Mouse (Mus musculus): ENCODE measurements around the gene Icos.

Gene Icos

DNA sequence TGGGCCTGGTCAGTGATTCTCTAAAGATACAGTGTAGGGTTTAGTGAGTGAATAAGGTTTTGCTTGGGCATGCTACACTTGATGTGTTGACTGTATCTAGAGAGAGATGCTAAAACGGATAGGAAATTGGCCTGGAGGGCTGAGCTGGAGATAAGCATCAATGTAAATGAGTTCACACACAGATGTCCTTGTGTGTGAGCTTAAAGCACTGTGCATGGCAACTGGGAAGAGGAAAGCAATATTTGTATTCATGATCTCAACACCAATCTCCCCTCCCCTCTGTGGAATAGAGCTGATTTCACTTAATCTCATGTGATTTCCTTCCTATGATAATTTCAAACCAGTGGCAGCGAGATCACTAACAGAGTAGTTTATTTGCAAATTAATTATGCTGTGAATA is 7.3 kb downstream of the Icos start:
- Histone ChIP-seq H3K27me3 (ENCODE audit: control insufficient read depth, insufficient read depth, low read length, poor library complexity, severe bottlenecking) (no peaks in the 10 kb centered on the region), H3K36me3 (ENCODE audit: control insufficient read depth, insufficient read depth, low read length, poor library complexity, severe bottlenecking) (no peaks in the 10 kb centered on the region)
- DNase-seq (ENCODE audit: low read depth, low spot score): no peak

DNA sequence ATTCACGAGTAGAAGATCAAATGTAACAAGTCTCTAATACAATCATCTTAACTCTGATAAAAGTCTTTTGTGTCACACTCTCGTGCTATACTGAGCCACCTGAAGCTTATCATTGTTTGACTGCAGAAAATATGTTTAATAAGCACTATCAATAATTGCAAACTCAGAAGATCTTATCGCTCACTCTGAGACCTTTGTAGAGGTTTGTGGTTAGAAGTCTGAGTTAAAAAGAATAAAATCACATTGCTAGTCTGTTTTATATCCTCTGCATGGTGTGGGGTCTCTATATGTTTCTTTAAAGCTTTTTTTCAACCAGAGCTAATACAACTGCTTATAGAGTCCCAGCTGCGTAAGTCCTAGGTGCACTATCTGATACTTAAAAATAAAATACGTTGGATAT is 8.4 kb downstream of the Icos start:
- Histone ChIP-seq H3K27me3 (ENCODE audit: control insufficient read depth, insufficient read depth, low read length, poor library complexity, severe bottlenecking) (no peaks in the 10 kb centered on the region), H3K36me3 (ENCODE audit: control insufficient read depth, insufficient read depth, low read length, poor library complexity, severe bottlenecking) (no peaks in the 10 kb centered on the region)
- DNase-seq (ENCODE audit: low read depth, low spot score): no peak

DNA sequence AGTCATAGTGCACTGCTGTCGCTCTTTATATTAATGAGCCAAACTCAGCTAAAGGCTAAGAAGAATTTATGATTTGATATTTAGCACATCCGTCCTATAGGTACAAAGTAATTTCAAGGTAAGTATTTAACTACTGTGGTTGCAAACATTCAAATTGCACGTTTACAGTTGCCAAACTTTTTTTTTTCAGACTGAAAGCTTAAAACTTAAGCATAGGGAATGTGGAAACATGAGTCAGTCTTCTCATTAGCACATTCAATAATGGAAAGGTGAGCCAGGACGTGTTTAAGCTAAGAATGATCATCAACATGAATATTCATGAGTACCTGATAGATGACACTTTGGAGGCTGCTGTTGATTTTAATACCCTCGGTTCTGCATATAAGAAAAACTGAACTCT is 11.4 kb downstream of the Icos start:
- Histone ChIP-seq H3K27me3 (ENCODE audit: control insufficient read depth, insufficient read depth, low read length, poor library complexity, severe bottlenecking) (no peaks in the 10 kb centered on the region), H3K36me3 (ENCODE audit: control insufficient read depth, insufficient read depth, low read length, poor library complexity, severe bottlenecking) (no peaks in the 10 kb centered on the region)
- DNase-seq (ENCODE audit: low read depth, low spot score): no peak

DNA sequence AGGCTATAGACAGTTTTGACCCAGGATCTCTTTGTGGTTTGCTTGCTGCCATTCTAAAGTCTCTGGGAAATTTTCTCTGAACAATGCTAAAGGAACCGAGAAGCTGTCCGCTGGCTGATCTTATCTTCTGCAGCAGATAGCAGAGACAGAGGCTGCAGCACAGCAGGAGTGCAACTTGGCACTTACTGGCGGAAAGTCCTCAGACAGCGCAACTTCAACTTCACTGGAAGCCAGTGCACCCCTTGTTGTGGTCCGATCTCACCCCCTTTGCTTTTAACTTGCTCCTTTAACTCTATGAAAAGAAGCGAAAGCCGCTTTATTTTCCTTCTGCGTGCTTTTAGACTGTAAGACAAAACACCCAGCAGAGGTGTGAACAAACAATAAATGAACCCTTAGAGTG is 12.6 kb downstream of the Icos start:
- no peak for DNase-seq (ENCODE audit: low read depth, low spot score)
- Histone ChIP-seq H3K27me3 (ENCODE audit: control insufficient read depth, insufficient read depth, low read length, poor library complexity, severe bottlenecking) (no peaks in the 10 kb centered on the region), H3K36me3 (ENCODE audit: control insufficient read depth, insufficient read depth, low read length, poor library complexity, severe bottlenecking) (no peaks in the 10 kb centered on the region)

DNA sequence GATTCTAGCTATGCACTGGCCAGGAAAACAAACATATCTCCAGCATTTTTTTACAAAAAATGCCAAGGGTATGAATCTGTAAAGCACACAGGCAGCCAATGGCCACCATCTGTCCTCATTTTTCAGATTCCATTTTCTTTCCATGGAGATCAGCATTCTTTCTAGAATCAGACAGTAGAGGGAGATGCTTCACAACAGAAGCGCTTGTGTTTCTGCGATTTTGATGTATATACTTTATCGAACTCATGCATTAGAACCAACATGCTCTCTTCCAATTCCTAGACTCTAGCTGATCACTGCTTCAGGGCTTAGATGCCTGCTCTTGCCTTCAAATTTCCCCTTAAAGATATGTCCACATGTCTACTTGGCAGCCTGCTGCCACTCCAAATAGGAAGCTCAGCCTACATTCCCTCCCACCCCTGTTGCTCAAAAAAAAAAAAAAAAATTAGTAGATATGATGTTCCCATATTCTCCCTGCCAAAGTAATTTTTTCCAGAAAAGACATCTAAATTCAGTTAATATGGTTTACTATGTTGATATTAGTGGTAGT is 20.4 kb downstream of the Icos start:
- DNase-seq (ENCODE audit: low read depth, low spot score): no peak
- Histone ChIP-seq H3K36me3 (ENCODE audit: control insufficient read depth, insufficient read depth, low read length, poor library complexity, severe bottlenecking) (no peaks in the 10 kb centered on the region), H3K27me3 (ENCODE audit: control insufficient read depth, insufficient read depth, low read length, poor library complexity, severe bottlenecking) (no peaks in the 10 kb centered on the region)

DNA sequence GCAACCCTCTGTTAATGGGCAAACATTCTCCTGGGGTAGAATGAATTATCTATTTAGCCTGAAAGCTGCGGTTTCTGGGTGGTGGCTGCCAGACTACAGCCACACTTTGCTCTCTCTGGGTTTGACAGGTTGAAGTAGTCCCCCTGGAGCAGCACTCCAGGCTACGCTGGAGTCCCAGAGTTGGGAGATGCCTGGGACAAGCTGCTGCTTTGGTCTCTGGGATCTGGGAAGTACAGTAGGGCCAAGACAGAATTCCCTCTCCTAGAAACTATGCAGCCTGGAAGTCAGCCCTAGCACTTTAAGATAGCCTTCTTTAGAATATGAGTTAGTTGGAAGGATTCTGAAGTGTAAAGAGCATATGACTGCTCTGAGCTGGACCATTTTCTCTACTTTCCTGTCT is 21.0 kb downstream of the Icos start:
- no peak for DNase-seq (ENCODE audit: low read depth, low spot score)
- Histone ChIP-seq H3K27me3 (ENCODE audit: control insufficient read depth, insufficient read depth, low read length, poor library complexity, severe bottlenecking) (no peaks in the 10 kb centered on the region), H3K36me3 (ENCODE audit: control insufficient read depth, insufficient read depth, low read length, poor library complexity, severe bottlenecking) (no peaks in the 10 kb centered on the region)

DNA sequence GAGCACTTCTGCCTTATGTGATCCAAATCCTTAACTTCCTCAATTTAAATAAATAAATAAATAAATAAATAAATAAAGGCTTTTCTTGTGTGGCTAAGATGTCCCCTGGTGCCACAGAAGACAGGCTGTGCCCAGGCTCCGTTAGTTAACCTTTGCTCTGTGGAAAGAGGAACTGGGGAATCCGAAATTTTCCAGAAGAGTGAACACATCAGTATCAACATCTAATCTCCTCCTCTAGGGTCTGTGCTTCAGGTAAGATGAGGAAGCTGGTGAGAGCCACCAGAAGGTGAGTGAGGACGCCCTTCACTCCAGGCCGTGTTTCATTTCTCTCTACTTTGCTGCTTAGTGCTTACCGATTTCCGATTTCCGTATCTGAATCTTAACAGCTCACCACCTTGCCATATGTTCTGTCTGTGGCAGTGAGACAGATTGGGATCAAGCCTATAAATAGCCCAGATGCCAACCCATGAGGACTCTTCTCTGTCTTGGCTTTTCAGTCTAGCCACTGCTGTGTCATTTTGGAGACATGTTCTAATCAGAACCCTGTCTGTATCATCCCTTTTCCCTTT is 24.1 kb downstream of the Icos start:
- Histone ChIP-seq H3K36me3 (ENCODE audit: control insufficient read depth, insufficient read depth, low read length, poor library complexity, severe bottlenecking) (no peaks in the 10 kb centered on the region), H3K27me3 (ENCODE audit: control insufficient read depth, insufficient read depth, low read length, poor library complexity, severe bottlenecking) (no peaks in the 10 kb centered on the region)
- peak; percentile 53 for DNase-seq (ENCODE audit: low read depth, low spot score)

DNA sequence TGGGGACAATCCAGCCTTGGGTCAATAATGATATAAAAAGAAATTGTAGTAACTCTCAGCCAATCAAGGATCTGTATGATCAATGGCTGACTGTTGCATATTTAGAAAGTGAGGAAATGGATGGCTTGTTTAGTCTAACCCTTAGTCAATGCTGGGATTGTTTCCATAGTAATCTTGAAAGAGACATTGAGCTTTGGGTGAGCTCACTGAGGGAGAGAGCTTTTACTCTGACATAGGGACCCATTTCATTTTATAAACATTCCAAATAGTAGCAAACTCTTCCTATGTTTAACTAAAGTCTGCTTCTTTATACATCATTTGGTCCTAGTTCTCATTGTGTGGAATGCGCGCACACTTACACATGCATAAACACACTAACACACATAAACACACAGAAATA is 28.5 kb downstream of the Icos start:
- no peak for DNase-seq (ENCODE audit: low read depth, low spot score)
- Histone ChIP-seq H3K36me3 (ENCODE audit: control insufficient read depth, insufficient read depth, low read length, poor library complexity, severe bottlenecking) (no peaks in the 10 kb centered on the region), H3K27me3 (ENCODE audit: control insufficient read depth, insufficient read depth, low read length, poor library complexity, severe bottlenecking) (no peaks in the 10 kb centered on the region)

DNA sequence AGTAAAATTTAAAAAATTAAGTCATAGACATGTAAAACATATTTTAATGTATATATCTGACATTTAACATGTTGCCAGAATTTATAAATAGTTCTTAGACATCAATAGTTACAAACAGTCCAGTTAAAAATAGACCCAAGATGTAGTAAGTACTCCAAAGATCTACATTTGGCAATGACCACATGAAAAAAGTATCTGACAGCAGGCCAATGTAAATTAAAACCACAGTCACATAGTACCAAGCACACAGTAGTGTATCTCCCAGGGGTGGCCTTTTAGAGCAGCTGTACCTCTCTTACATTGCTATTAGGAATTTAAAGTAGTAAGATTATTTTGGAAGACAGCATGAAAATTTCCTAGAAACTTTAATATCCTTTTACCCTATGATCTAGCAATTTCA is 29.8 kb downstream of the Icos start:
- no peak for DNase-seq (ENCODE audit: low read depth, low spot score)
- no peaks in the 10 kb centered on the region for H3K27me3 ChIP-seq (ENCODE audit: control insufficient read depth, insufficient read depth, low read length, poor library complexity, severe bottlenecking)
- H3K36me3 ChIP-seq (ENCODE audit: control insufficient read depth, insufficient read depth, low read length, poor library complexity, severe bottlenecking): no peaks in the 10 kb centered on the region

DNA sequence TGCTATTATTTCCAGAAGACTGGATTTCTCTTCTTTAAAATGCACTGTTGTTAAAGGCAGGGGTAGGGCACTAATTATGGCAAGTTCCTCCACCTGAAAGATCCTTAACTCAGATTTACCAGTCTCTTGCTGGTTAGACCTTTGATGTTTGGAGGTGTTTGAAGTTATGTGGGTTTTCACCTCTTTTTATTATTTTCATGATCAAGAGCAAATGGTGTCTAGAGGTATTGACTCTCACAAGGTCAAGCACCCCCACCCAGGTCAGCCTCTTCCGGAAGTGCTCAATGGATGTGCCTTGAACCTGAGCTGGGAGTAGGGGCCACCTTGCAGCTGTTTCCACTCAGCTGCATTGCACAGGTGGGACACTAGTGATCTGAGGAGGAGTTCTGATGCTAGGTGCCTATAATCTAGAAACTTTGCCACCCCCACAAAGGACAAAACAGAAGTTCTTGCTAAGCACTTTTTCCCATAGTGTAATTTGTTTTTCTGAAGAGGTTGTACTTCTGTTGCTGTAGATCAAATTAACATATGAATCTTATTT is 38.9 kb downstream of the Icos start:
- no peak for DNase-seq (ENCODE audit: low read depth, low spot score)
- Histone ChIP-seq H3K27me3 (ENCODE audit: control insufficient read depth, insufficient read depth, low read length, poor library complexity, severe bottlenecking) (no peaks in the 10 kb centered on the region), H3K36me3 (ENCODE audit: control insufficient read depth, insufficient read depth, low read length, poor library complexity, severe bottlenecking) (no peaks in the 10 kb centered on the region)

DNA sequence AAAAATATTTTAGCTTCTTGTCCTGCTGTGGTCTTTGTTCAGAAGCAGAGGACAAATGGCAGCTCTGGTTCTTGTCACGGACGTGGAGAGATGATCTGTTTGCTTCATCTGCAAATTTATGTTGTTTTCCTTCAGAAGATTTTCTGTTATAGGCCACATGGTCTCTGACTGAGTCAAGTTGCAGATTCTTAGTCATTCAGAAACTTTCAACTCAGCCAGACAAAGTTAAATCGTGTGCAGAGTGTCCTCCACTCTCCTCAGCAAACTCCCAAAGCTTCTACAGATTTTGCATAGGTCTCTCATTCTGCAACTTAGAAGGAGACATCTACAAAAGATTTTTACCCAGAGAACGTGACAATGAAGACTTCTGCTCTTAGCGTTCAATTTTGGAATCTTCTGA is 49.0 kb downstream of the Icos start:
- no peak for DNase-seq (ENCODE audit: low read depth, low spot score)
- Histone ChIP-seq H3K27me3 (ENCODE audit: control insufficient read depth, insufficient read depth, low read length, poor library complexity, severe bottlenecking) (0 out of 2 replicates have a peak, but pooled peaks cover 2% of the 10 kb centered on the region), H3K36me3 (ENCODE audit: control insufficient read depth, insufficient read depth, low read length, poor library complexity, severe bottlenecking) (no peaks in the 10 kb centered on the region)

DNA sequence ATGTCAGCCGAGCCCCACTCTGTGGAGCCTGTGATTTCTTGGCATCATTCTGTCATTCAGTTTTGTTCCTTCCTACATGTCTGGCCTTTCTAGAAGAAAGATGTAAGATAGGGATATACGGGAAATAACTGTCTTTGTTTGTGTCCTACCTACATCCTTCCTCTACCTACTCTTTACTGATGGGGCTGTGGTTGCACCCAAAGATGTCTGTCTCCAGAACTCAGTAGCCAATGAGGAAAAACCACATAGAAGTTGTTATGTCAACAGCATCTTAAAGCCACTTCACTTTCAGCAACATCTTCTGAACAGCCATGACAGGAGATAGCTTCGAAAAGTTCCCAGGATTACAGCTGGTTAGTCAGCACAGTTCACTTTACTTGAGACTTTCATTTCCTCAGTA is 49.8 kb downstream of the Icos start:
- DNase-seq (ENCODE audit: low read depth, low spot score): no peak
- 0 out of 2 replicates have a peak, but pooled peaks cover 2% of the 10 kb centered on the region for H3K27me3 ChIP-seq (ENCODE audit: control insufficient read depth, insufficient read depth, low read length, poor library complexity, severe bottlenecking)
- no peaks in the 10 kb centered on the region for H3K36me3 ChIP-seq (ENCODE audit: control insufficient read depth, insufficient read depth, low read length, poor library complexity, severe bottlenecking)

DNA sequence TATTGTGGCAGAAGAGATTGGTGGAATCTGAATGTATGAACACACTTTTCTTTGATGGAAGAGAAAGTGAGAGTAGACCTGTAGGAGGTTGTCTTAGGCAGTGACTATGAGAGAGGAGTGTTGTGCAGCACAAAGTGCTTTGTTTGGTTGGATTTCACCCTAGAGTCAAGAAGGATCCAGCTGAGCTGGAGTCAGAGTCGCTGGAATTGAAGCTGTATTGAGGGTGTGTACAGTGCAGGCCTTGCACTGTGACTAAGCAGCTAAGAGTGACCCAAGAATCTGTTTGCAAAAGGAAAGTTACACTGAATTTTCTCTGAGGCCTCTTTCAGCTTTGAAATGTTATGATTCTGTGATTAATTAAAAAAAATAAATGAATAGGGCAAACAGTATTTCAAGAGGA is 52.2 kb downstream of the Icos start:
- 0 out of 2 replicates have a peak, but pooled peaks cover 2% of the 10 kb centered on the region for H3K27me3 ChIP-seq (ENCODE audit: control insufficient read depth, insufficient read depth, low read length, poor library complexity, severe bottlenecking)
- H3K36me3 ChIP-seq (ENCODE audit: control insufficient read depth, insufficient read depth, low read length, poor library complexity, severe bottlenecking): no peaks in the 10 kb centered on the region
- no peak for DNase-seq (ENCODE audit: low read depth, low spot score)

DNA sequence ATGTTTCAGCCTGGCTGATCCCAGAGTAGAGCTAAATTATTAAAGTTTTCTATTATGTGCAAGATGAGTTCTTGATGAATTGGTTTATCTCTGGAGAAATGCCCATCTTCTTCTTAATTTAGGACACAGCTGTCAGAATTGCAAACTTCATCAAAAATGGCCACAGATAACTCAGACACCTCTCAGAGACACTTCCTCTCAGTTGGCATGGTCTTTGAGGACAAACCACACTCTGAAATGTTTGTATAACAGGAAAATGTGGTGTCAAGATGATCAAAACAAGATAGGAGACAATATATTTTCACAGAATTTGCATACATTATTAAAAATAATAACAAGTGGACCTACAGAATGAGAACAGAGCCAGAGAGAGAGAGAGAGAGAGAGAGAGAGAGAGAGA is 52.8 kb downstream of the Icos start:
- no peak for DNase-seq (ENCODE audit: low read depth, low spot score)
- Histone ChIP-seq H3K36me3 (ENCODE audit: control insufficient read depth, insufficient read depth, low read length, poor library complexity, severe bottlenecking) (no peaks in the 10 kb centered on the region), H3K27me3 (ENCODE audit: control insufficient read depth, insufficient read depth, low read length, poor library complexity, severe bottlenecking) (0 out of 2 replicates have a peak, but pooled peaks cover 2% of the 10 kb centered on the region)

DNA sequence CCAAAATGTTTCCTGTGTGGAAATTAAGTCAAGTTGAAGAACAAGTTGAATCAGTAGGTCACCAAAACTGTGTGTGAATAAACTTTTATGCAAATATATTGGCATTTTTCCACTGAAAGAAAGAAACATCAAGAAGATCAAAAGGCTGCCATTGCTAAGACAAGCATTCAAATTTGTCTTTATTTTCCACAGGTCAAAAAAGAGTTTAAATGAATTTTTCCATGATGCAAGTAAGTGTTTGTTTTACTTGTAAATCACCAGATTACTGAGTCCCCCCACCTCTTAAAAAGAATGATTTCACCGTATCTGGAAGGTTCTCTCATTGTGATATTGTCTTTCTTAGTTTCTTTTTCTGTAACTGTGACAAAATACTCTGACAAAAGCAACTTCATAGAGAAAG is 57.5 kb downstream of the Icos start:
- no peak for DNase-seq (ENCODE audit: low read depth, low spot score)
- no peaks in the 10 kb centered on the region for H3K36me3 ChIP-seq (ENCODE audit: control insufficient read depth, insufficient read depth, low read length, poor library complexity, severe bottlenecking)
- H3K27me3 ChIP-seq (ENCODE audit: control insufficient read depth, insufficient read depth, low read length, poor library complexity, severe bottlenecking): no peaks in the 10 kb centered on the region

DNA sequence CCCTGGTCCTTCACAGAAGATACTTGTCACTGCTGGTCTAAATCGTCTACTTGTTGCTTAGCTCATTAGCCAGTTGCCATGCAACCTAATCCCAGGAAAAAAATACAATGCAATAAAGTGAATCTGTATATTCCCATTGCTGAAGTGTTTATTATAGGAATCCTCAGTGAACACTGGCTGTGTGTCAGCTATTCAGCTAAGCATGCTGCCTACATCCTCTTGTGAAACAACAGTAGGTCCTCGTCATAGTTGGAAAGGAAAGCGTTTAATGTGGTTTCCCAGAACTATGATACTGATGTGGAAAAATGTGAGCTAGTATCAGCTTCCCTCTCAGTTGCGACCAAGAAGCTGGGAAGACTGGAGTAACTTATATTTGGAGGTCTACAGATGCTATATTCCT is 60.5 kb downstream of the Icos start:
- no peak for DNase-seq (ENCODE audit: low read depth, low spot score)
- H3K27me3 ChIP-seq (ENCODE audit: control insufficient read depth, insufficient read depth, low read length, poor library complexity, severe bottlenecking): no peaks in the 10 kb centered on the region

More for the DNA sequence above, 60.5 kb downstream of the Icos start:
- no peaks in the 10 kb centered on the region for H3K36me3 ChIP-seq (ENCODE audit: control insufficient read depth, insufficient read depth, low read length, poor library complexity, severe bottlenecking)

All from splenic B cell, adult 2 months (primary cell).